Comparison of ENCODE assay signal across 8 mouse cellular contexts in the genomic region with DNA sequence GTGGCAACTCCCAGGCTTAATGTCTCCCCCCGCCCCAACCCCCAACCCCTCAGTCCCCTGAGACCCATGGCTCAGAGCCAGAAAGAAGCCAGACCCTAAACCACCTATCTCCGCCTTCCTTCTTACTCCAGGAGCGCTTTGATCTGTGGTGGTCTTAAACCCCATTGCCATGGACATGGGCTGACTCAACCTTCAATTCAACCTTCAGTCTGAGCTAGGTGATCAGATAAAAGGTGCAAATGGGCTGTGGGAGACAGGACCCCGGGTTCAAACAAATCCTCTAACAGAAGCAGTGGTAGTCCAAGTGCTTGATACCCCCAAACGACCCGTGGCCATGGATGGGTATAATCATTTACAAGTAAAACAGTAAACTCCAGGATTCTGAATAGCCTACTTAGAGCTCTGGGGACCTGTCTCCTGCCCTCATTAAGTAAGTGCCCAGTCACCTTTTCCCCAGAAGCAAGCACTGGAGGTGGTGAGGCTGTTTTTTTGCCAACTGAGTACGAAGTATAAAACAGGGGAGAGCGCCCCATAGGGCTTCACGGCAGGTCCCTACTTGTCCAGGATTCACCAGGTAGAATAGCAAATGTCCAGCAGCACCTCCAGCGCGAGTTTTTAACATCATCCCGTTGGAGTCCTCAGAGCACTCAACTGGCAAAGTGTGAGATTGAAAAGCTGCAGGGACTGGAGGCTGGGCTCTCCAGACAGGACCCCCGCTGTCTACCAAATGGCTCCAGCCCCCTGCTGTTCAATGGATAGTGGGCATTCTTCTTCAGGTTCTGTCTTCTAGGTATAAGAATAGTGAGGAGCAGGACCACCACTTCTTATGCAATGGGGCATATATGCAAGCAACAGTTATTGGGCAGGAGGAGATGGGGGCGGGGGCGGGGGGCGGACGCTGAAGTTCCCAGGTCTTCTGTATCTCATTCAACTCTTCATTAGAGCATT. TPM values are rescaled to one million over a fixed set of nuclear protein-coding genes. Genes with fewer than 3 reads are reported as not detected.
DNase-seq lines count a peak whose midpoint lies in the region; ATAC-seq lines count a peak whose summit lies in the region.
"Had no signal": no experiment of that assay in that cellular context is flagged by ENCODE, and none has a peak within 500 bp of the region (broad histone marks: within the 10 kb centered on the region; RNA-seq: fewer than 3 reads in every experiment).

No protein-coding gene starts in this region.

- peaks cover 5% of the 10 kb centered on the region for H3K27me3 ChIP-seq in neural tube, embryonic 11.5 days (ENCODE audit: control insufficient read depth, insufficient read depth, low read length)
- peaks cover 6% of the 10 kb centered on the region; the same call in 1 of the 2 replicates for H3K27me3 ChIP-seq in forebrain, embryonic 16.5 days (replicated peaks; ENCODE audit: control insufficient read depth, insufficient read depth, low read length)
- H3K27me3 ChIP-seq in liver, embryonic 12.5 days (replicated peaks) = peaks cover 82% of the 10 kb centered on the region

- peaks cover 2% of the 10 kb centered on the region; the same call in 1 of the 2 replicates for H3K36me3 ChIP-seq in neural tube, embryonic 11.5 days (ENCODE audit: control insufficient read depth, insufficient read depth, low read length)
- no peaks in the 10 kb centered on the region for H3K36me3 ChIP-seq in forebrain, embryonic 16.5 days (ENCODE audit: control insufficient read depth, insufficient read depth)
- H3K36me3 ChIP-seq in liver, embryonic 12.5 days = no peaks in the 10 kb centered on the region

- H3K4me1 ChIP-seq in neural tube, embryonic 11.5 days (ENCODE audit: control insufficient read depth, insufficient read depth, low read length) = peaks cover 20% of the 10 kb centered on the region
- peaks cover 38% of the 10 kb centered on the region for H3K4me1 ChIP-seq in forebrain, embryonic 16.5 days (replicated peaks; ENCODE audit: control insufficient read depth, insufficient read depth, low read length)
- peaks cover 13% of the 10 kb centered on the region for H3K4me1 ChIP-seq in liver, embryonic 12.5 days

- 6% methylated on average over 17 of the region's 17 CpGs for WGBS in neural tube, embryonic 11.5 days
- whole genome bisulfite sequencing in forebrain, embryonic 16.5 days = 8% methylated on average over 17 of the region's 17 CpGs
- 39% methylated on average over 17 of the region's 17 CpGs for WGBS in liver, embryonic 12.5 days (ENCODE audit: insufficient replicate concordance)

- DNase-seq in neural tube, embryonic 11.5 days (ENCODE audit: low spot score) = no peak
- no peak for DNase-seq in neural tube, embryonic 10.5 days (ENCODE audit: extremely low spot score, low spot score)
- no peak for DNase-seq in cerebellum, adult 9-10 months
- DNase-seq in frontal cortex, postnatal 25 days (ENCODE audit: low spot score in 2 of 2) = no peak
- DNase-seq: lung, adult 18-20 months had no signal

- peak overlapping the region; percentile 96 for H3K4me2 ChIP-seq in neural tube, embryonic 11.5 days (ENCODE audit: low read depth)
- peak overlapping the region; percentile 98 for H3K4me2 ChIP-seq in forebrain, embryonic 16.5 days (ENCODE audit: low read length)
- H3K4me2 ChIP-seq in liver, embryonic 12.5 days = peak overlapping the region; percentile 66

- H3K4me3 ChIP-seq in neural tube, embryonic 11.5 days (ENCODE audit: low read depth, low read length) = peak overlapping the region; percentile 70
- peak overlapping the region; percentile 71 for H3K4me3 ChIP-seq in forebrain, embryonic 16.5 days (replicated peaks; ENCODE audit: low read length)
- H3K4me3 ChIP-seq in liver, embryonic 12.5 days = no peak overlapping the region

- H3K9ac ChIP-seq in neural tube, embryonic 11.5 days (ENCODE audit: low read length) = no peak overlapping the region; the same call in 1 of the 2 replicates
- H3K9ac ChIP-seq in forebrain, embryonic 16.5 days (replicated peaks; ENCODE audit: low read depth, low read length) = peak overlapping the region; percentile 69
- no peak overlapping the region for H3K9ac ChIP-seq in liver, embryonic 12.5 days

- H3K9me3 ChIP-seq in neural tube, embryonic 11.5 days (ENCODE audit: control insufficient read depth, low read length) = no peaks in the 10 kb centered on the region
- H3K9me3 ChIP-seq in forebrain, embryonic 16.5 days (ENCODE audit: control insufficient read depth, low read length) = no peaks in the 10 kb centered on the region
- no peaks in the 10 kb centered on the region for H3K9me3 ChIP-seq in liver, embryonic 12.5 days (replicated peaks)

- ATAC-seq in neural tube, embryonic 11.5 days (ENCODE audit: insufficient read depth, low FRiP score, low TSS enrichment) = no peak
- no peak for ATAC-seq in forebrain, embryonic 16.5 days
- ATAC-seq in liver, embryonic 12.5 days = no peak
- no peak for ATAC-seq in megakaryocyte progenitor cell, adult 5-6 weeks (replicated peaks; ENCODE audit: poor library complexity)

- H3K27ac ChIP-seq in neural tube, embryonic 11.5 days (ENCODE audit: low read depth, low read length) = no peak overlapping the region
- peak overlapping the region; percentile 52 for H3K27ac ChIP-seq in forebrain, embryonic 16.5 days (ENCODE audit: low read length)
- no peak overlapping the region for H3K27ac ChIP-seq in liver, embryonic 12.5 days

RNA-seq across cellular contexts. Expression of a gene that starts 5.1 kb away (rescaled TPM):
- 35.6 and 40.9 TPM in 2 replicates for polyA plus RNA-seq in neural tube, embryonic 11.5 days (2014; fragmentation: Nextera tagmentation; extraction: Ambion mirVana)
- 31.1 and 43.9 TPM in 2 replicates for polyA plus RNA-seq in forebrain, embryonic 16.5 days (2015; fragmentation: Nextera tagmentation; extraction: Ambion mirVana)
- polyA plus RNA-seq in liver, embryonic 12.5 days (2016; fragmentation: Nextera tagmentation; extraction: Ambion mirVana) = 2.0 and 2.5 TPM in 2 replicates
- 1.5 and 2.3 TPM in 2 replicates for total RNA-seq in megakaryocyte progenitor cell, adult 5-6 weeks (2015)
- total RNA-seq in megakaryocyte progenitor cell, adult 5-6 weeks (2017) = 2.0 and 2.9 TPM in 2 replicates
